ENCODE assay signal across 21 mouse cellular contexts in the genomic region with DNA sequence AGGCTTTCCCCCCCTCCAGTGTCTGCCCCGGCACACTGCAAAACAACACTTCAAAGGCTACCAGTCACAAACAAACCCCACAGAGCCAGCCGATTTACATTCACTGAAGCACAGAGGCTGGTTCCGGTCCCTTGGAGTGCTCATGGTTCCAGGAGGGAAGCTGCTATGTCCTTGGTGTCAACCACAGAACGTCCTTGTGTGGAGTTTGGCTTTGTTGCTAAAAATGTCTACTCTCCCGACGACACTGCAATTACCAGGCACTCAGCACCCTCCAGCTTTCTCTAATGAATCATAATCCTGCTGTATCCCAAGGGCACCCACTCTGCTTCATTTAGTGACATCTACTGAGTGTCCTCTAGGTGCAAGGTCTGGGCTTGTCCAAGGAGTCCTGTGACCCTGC. TPM values are rescaled to one million over a fixed set of nuclear protein-coding genes. Genes with fewer than 3 reads are reported as not detected.
DNase-seq lines count a peak whose midpoint lies in the region; ATAC-seq lines count a peak whose summit lies in the region.
"Had no signal": no experiment of that assay in that cellular context is flagged by ENCODE, and none has a peak within 500 bp of the region (broad histone marks: within the 10 kb centered on the region; RNA-seq: fewer than 3 reads in every experiment).

No protein-coding gene starts in this region.

- peaks cover 11% of the 10 kb centered on the region for H3K4me1 ChIP-seq in embryonic facial prominence, embryonic 13.5 days
- H3K4me1 ChIP-seq in embryonic facial prominence, embryonic 10.5 days = peaks cover 11% of the 10 kb centered on the region
- H3K4me1 ChIP-seq in hindbrain, embryonic 15.5 days (replicated peaks) = peaks cover 33% of the 10 kb centered on the region
- no peaks in the 10 kb centered on the region; the same call in 1 of the 2 replicates for H3K4me1 ChIP-seq in hindbrain, embryonic 11.5 days (replicated peaks; ENCODE audit: control insufficient read depth, insufficient read depth, low read length)
- H3K4me1 ChIP-seq: intestine, embryonic 15.5 days had no signal

- no peak for ATAC-seq in embryonic facial prominence, embryonic 13.5 days (ENCODE audit: insufficient number of reproducible peaks, insufficient read depth, low FRiP score, low TSS enrichment, low read depth)
- ATAC-seq in hindbrain, embryonic 15.5 days (ENCODE audit: low FRiP score, low read depth) = no peak
- ATAC-seq in hindbrain, embryonic 11.5 days (ENCODE audit: low FRiP score) = no peak
- ATAC-seq: intestine, embryonic 15.5 days had no signal

- no peaks in the 10 kb centered on the region for H3K36me3 ChIP-seq in embryonic facial prominence, embryonic 13.5 days
- H3K36me3 ChIP-seq in embryonic facial prominence, embryonic 10.5 days (replicated peaks) = no peaks in the 10 kb centered on the region
- H3K36me3 ChIP-seq in hindbrain, embryonic 15.5 days = peaks cover 2% of the 10 kb centered on the region; the same call in 1 of the 2 replicates
- no peaks in the 10 kb centered on the region for H3K36me3 ChIP-seq in hindbrain, embryonic 11.5 days (ENCODE audit: control insufficient read depth, insufficient read depth, low read length)
- H3K36me3 ChIP-seq: intestine, embryonic 15.5 days; midbrain, embryonic 12.5 days had no signal

- H3K9me3 ChIP-seq in embryonic facial prominence, embryonic 13.5 days = no peaks in the 10 kb centered on the region
- no peaks in the 10 kb centered on the region for H3K9me3 ChIP-seq in embryonic facial prominence, embryonic 10.5 days
- H3K9me3 ChIP-seq in hindbrain, embryonic 15.5 days = no peaks in the 10 kb centered on the region
- no peaks in the 10 kb centered on the region for H3K9me3 ChIP-seq in hindbrain, embryonic 11.5 days (ENCODE audit: control insufficient read depth, low read length)
- H3K9me3 ChIP-seq: intestine, embryonic 15.5 days; midbrain, embryonic 12.5 days had no signal

- no peak overlapping the region for H3K4me3 ChIP-seq in embryonic facial prominence, embryonic 13.5 days
- H3K4me3 ChIP-seq in embryonic facial prominence, embryonic 10.5 days = no peak overlapping the region
- H3K4me3 ChIP-seq in hindbrain, embryonic 15.5 days = no peak overlapping the region
- H3K4me3 ChIP-seq in hindbrain, embryonic 11.5 days (ENCODE audit: low read depth, low read length) = no peak overlapping the region
- H3K4me3 ChIP-seq: erythroblast, embryonic 14.5 days; intestine, embryonic 15.5 days; midbrain, embryonic 12.5 days had no signal

- no peak overlapping the region for H3K9ac ChIP-seq in embryonic facial prominence, embryonic 13.5 days
- H3K9ac ChIP-seq in hindbrain, embryonic 15.5 days = no peak overlapping the region
- no peak overlapping the region for H3K9ac ChIP-seq in hindbrain, embryonic 11.5 days (ENCODE audit: low read depth, low read length)
- H3K9ac ChIP-seq: intestine, embryonic 15.5 days; midbrain, embryonic 12.5 days had no signal

- H3K4me2 ChIP-seq in embryonic facial prominence, embryonic 13.5 days = peak overlapping the region; percentile 5; the same call in 1 of the 2 replicates
- H3K4me2 ChIP-seq in hindbrain, embryonic 15.5 days = 0 out of 2 replicates have a peak overlapping the region, but pooled peaks have one; percentile 12
- no peak overlapping the region for H3K4me2 ChIP-seq in hindbrain, embryonic 11.5 days (replicated peaks; ENCODE audit: low read depth, low read length)
- H3K4me2 ChIP-seq: intestine, embryonic 15.5 days; midbrain, embryonic 12.5 days had no signal

- no peak for DNase-seq in embryonic facial prominence, embryonic 10.5 days (ENCODE audit: low spot score)
- DNase-seq in hindbrain, embryonic 11.5 days (ENCODE audit: low spot score) = no peak
- DNase-seq in ovary, adult 18-20 months (ENCODE audit: low spot score) = peak; percentile 68
- no peak for DNase-seq in ovary, postnatal 14 days (ENCODE audit: low spot score)
- DNase-seq in testis, postnatal 14 days (ENCODE audit: low spot score) = no peak
- DNase-seq in right cerebral cortex, adult 18-20 months = no peak
- DNase-seq: cerebellum, postnatal 10 days; embryo, embryonic 11 days; gastrocnemius, postnatal 10 days; heart, postnatal 36 days; left cerebral cortex, postnatal 4 days; lung, adult 18-20 months; retina, postnatal 1 day; thymus, postnatal 4 days had no signal

- 9% methylated on average over 6 of the region's 6 CpGs for WGBS in embryonic facial prominence, embryonic 13.5 days
- 18% methylated on average over 6 of the region's 6 CpGs for WGBS in embryonic facial prominence, embryonic 10.5 days
- 10% methylated on average over 6 of the region's 6 CpGs for WGBS in hindbrain, embryonic 15.5 days
- WGBS in hindbrain, embryonic 11.5 days = 12% methylated on average over 6 of the region's 6 CpGs

- no peak overlapping the region for H3K27ac ChIP-seq in embryonic facial prominence, embryonic 13.5 days
- H3K27ac ChIP-seq in embryonic facial prominence, embryonic 10.5 days (replicated peaks) = no peak overlapping the region
- no peak overlapping the region for H3K27ac ChIP-seq in hindbrain, embryonic 15.5 days (replicated peaks)
- H3K27ac ChIP-seq in hindbrain, embryonic 11.5 days (ENCODE audit: low read depth, low read length) = no peak overlapping the region
- H3K27ac ChIP-seq: intestine, embryonic 15.5 days; kidney, postnatal 0 days; macrophage; midbrain, embryonic 12.5 days had no signal

- H3K27me3 ChIP-seq in embryonic facial prominence, embryonic 13.5 days = peaks cover 82% of the 10 kb centered on the region
- H3K27me3 ChIP-seq in embryonic facial prominence, embryonic 10.5 days (replicated peaks; ENCODE audit: low read depth, poor library complexity, severe bottlenecking) = no peaks in the 10 kb centered on the region; the same call in 1 of the 2 replicates
- H3K27me3 ChIP-seq in hindbrain, embryonic 15.5 days = no peaks in the 10 kb centered on the region
- no peaks in the 10 kb centered on the region for H3K27me3 ChIP-seq in hindbrain, embryonic 11.5 days (ENCODE audit: control insufficient read depth, insufficient read depth, low read length)
- H3K27me3 ChIP-seq: intestine, embryonic 15.5 days; midbrain, embryonic 12.5 days had no signal

RNA-seq across cellular contexts. Expression of a gene that starts 18.5 kb away (rescaled TPM):
- 0.80 and 1.1 TPM in 2 replicates for polyA plus RNA-seq in embryonic facial prominence, embryonic 13.5 days (2015; fragmentation: Nextera tagmentation; extraction: Ambion mirVana)
- 0.73 and 0.80 TPM in 2 replicates for polyA plus RNA-seq in embryonic facial prominence, embryonic 10.5 days (2016; fragmentation: Nextera tagmentation; extraction: Ambion mirVana)
- polyA plus RNA-seq in hindbrain, embryonic 15.5 days (2015; fragmentation: Nextera tagmentation; extraction: Ambion mirVana) = 30.5 and 32.0 TPM in 2 replicates
- polyA plus RNA-seq in hindbrain, embryonic 11.5 days (2014; fragmentation: Nextera tagmentation; extraction: Ambion mirVana) = 14.2 and 16.1 TPM in 2 replicates
- polyA plus RNA-seq: erythroblast, embryonic 14.5 days; macrophage had no signal
